Comparison of ENCODE assay signal across 19 mouse cellular contexts in genomic region chr2:72173010-72173409, GRCm38 (mm10).
"Had no signal": no experiment of that assay in that cellular context is flagged by ENCODE, and none has a peak within 500 bp of the region (broad histone marks: within the 10 kb centered on the region; RNA-seq: fewer than 3 reads in every experiment).

No protein-coding gene starts in this region.

- DNase-seq: kidney, adult 2 months; kidney, postnatal 10 days; kidney, postnatal 36 days; layer of hippocampus, adult 9-11 months; lung, adult 18-20 months; lung, postnatal 14 days; lung, postnatal 4 days; right cerebral cortex, adult 18-20 months; right cerebral cortex, postnatal 14 days; right cerebral cortex, postnatal 4 days; thymus, adult 2 months; thymus, postnatal 25 days had no signal

- H3K9ac ChIP-seq: limb, embryonic 13.5 days; midbrain, embryonic 12.5 days had no signal

- H3K4me2 ChIP-seq: limb, embryonic 13.5 days; midbrain, embryonic 12.5 days had no signal

- H3K27ac ChIP-seq: limb, embryonic 10.5 days; limb, embryonic 13.5 days; midbrain, embryonic 12.5 days; stomach, postnatal 0 days had no signal

- H3K27me3 ChIP-seq: limb, embryonic 13.5 days; midbrain, embryonic 12.5 days had no signal

- ATAC-seq: intestine, postnatal 0 days; midbrain, embryonic 16.5 days had no signal

- H3K9me3 ChIP-seq: limb, embryonic 10.5 days; limb, embryonic 13.5 days; midbrain, embryonic 12.5 days had no signal

- H3K36me3 ChIP-seq: limb, embryonic 10.5 days; limb, embryonic 13.5 days; midbrain, embryonic 12.5 days had no signal

- H3K4me3 ChIP-seq: limb, embryonic 10.5 days; limb, embryonic 13.5 days; midbrain, embryonic 12.5 days; myocyte had no signal
